Mouse (Mus musculus) liver, embryonic 11.5 days (tissue): Measurements from ENCODE around the gene Pcsk5. TPM values are rescaled to one million over a fixed set of nuclear protein-coding genes. Genes with fewer than 3 reads are reported as not detected.

Experiments
- ATAC-seq: fragments of 200-750 bp; cut with Nextera tagmentation; replicated peaks from 2 replicates; pipeline ENCODE4 v1.8.0; 2017; ENCODE audit warnings: moderate number of reproducible peaks, mild to moderate bottlenecking, moderate TSS enrichment, moderate library complexity; ENCODE audit not compliant: low FRiP score
- DNase-seq: peaks from one replicate; pipeline ENCODE4 v3.0.0-alpha.2; 2017; ENCODE audit warnings: low spot score
- H3K27ac ChIP-seq: fragments of 300-500 bp; sonication (generic); 2 replicates; pipeline ENCODE4 v1.5.1; 2014; ENCODE audit warnings: mild to moderate bottlenecking, low read depth, low read length, control low read depth
- H3K27me3 ChIP-seq: fragments of 300-500 bp; sonication (generic); replicated peaks from 2 replicates; pipeline ENCODE4 v1.6.1; 2014; ENCODE audit warnings: low read length, mixed read lengths; ENCODE audit not compliant: control insufficient read depth, insufficient read depth
- H3K36me3 ChIP-seq: fragments of 300-500 bp; sonication (generic); 2 replicates; pipeline ENCODE4 v1.6.1; 2014; ENCODE audit warnings: mild to moderate bottlenecking, low read length, moderate library complexity, mixed read lengths; ENCODE audit not compliant: control insufficient read depth, insufficient read depth
- H3K4me1 ChIP-seq: fragments of 300-500 bp; sonication (generic); replicated peaks from 2 replicates; pipeline ENCODE4 v1.6.1; 2014; ENCODE audit warnings: low read length, mixed read lengths; ENCODE audit not compliant: control insufficient read depth, insufficient read depth
- H3K4me2 ChIP-seq: fragments of 300-500 bp; sonication (generic); 2 replicates; pipeline ENCODE4 v1.6.1; 2014; ENCODE audit warnings: mild to moderate bottlenecking, control low read depth, moderate library complexity
- H3K4me3 ChIP-seq: fragments of 300-500 bp; sonication (generic); 2 replicates; pipeline ENCODE4 v1.5.1; 2014; ENCODE audit warnings: low read depth, low read length, control low read depth
- H3K9ac ChIP-seq: fragments of 300-500 bp; sonication (generic); 2 replicates; pipeline ENCODE4 v1.6.1; 2014; ENCODE audit warnings: low read depth, low read length, control low read depth
- H3K9me3 ChIP-seq: fragments of 300-500 bp; sonication (generic); 2 replicates; pipeline ENCODE4 v1.6.1; 2016; ENCODE audit warnings: low read length, inconsistent platforms, mixed read lengths; ENCODE audit not compliant: control insufficient read depth
- WGBS: fragments of 180-500 bp; shearing (Covaris S2); extraction: QIAGEN DNeasy Blood & Tissue Kit; methylation state at CpG from one replicate; pipeline ENCODE4 v1.1.7; 2014; 5-methylcytosine and 5-hydroxymethylcytosine counted together
- polyA plus RNA-seq: library from polyadenylated mRNA; unstranded; fragments of >200 nt; fragmentation: Nextera tagmentation; extraction: Ambion mirVana; gene quantifications from 2 replicates; pipeline ENCODE4 v1.2.1, GENCODE M21; 2014

Pcsk5 gene
- polyA plus RNA-seq, 1 experiment from 2014 or later = 4.8 TPM

- no peaks in the 10 kb centered on the region for H3K9me3 ChIP-seq
- no peaks in the 10 kb centered on the region for H3K4me1 ChIP-seq
- no peak overlapping the region for H3K9ac ChIP-seq
- H3K4me3 ChIP-seq = no peak overlapping the region
- H3K27me3 ChIP-seq = peaks cover 20% of the 10 kb centered on the region
- no peak overlapping the region for H3K27ac ChIP-seq
- DNase-seq = no peak
- H3K4me2 ChIP-seq = no peak overlapping the region
- 63% methylated on average over 2 of the region's 2 CpGs for WGBS
- ATAC-seq = no peak
- H3K36me3 ChIP-seq = no peaks in the 10 kb centered on the region
Observed at GRCm38 (mm10) chr19:17841586-17841985, 4.2 kb upstream of the Pcsk5 start.

GRCm38 (mm10) chr19:17839856-17840255 lies 2.4 kb upstream of the Pcsk5 start:
- no peak overlapping the region for H3K9ac ChIP-seq
- no peak overlapping the region for H3K4me3 ChIP-seq
- no peak overlapping the region for H3K27ac ChIP-seq
- H3K4me2 ChIP-seq = no peak overlapping the region
- H3K4me1 ChIP-seq = no peaks in the 10 kb centered on the region
- no peaks in the 10 kb centered on the region for H3K36me3 ChIP-seq
- no peak for ATAC-seq
- DNase-seq = no peak
- H3K27me3 ChIP-seq = peaks cover 37% of the 10 kb centered on the region
- WGBS = 10% methylated on average over 1 of the region's 1 CpGs
- no peaks in the 10 kb centered on the region for H3K9me3 ChIP-seq

GRCm38 (mm10) chr19:17836566-17837470 lies 614 bp downstream of the Pcsk5 start:
- peak overlapping the region; percentile 59 for H3K4me3 ChIP-seq
- no peaks in the 10 kb centered on the region for H3K9me3 ChIP-seq
- peak; percentile 65 for ATAC-seq
- peak; percentile 51 for DNase-seq
- 0 out of 2 replicates have a peak overlapping the region, but pooled peaks have one; percentile 26 for H3K27ac ChIP-seq
- no peaks in the 10 kb centered on the region for H3K36me3 ChIP-seq
- peak overlapping the region; percentile 80 for H3K4me2 ChIP-seq
- peaks cover 39% of the 10 kb centered on the region for H3K27me3 ChIP-seq
- under 1% methylated on average over 72 of the region's 72 CpGs for WGBS
- H3K4me1 ChIP-seq = no peaks in the 10 kb centered on the region
- H3K9ac ChIP-seq = peak overlapping the region; percentile 53

GRCm38 (mm10) chr19:17835681-17836565 lies 1.5 kb downstream of the Pcsk5 start:
- Histone ChIP-seq H3K36me3 (no peaks in the 10 kb centered on the region), H3K9me3 (no peaks in the 10 kb centered on the region), H3K27ac (no peak overlapping the region), H3K4me3 (peak overlapping the region; percentile 59), H3K9ac (0 out of 2 replicates have a peak overlapping the region, but pooled peaks have one; percentile 14), H3K4me2 (peak overlapping the region; percentile 80), H3K27me3 (peaks cover 39% of the 10 kb centered on the region), H3K4me1 (no peaks in the 10 kb centered on the region)
- ATAC-seq = no peak
- DNase-seq = peak; percentile 33
- under 1% methylated on average over 28 of the region's 28 CpGs for WGBS

- no peak overlapping the region for H3K4me3 ChIP-seq
- H3K4me1 ChIP-seq = no peaks in the 10 kb centered on the region
- no peak for DNase-seq
- no peaks in the 10 kb centered on the region for H3K9me3 ChIP-seq
- H3K4me2 ChIP-seq = peak overlapping the region; percentile 80; the same call in 1 of the 2 replicates
- no peak overlapping the region for H3K9ac ChIP-seq
- no peaks in the 10 kb centered on the region for H3K36me3 ChIP-seq
- ATAC-seq = no peak
- H3K27ac ChIP-seq = no peak overlapping the region
- peaks cover 39% of the 10 kb centered on the region for H3K27me3 ChIP-seq
Observed at GRCm38 (mm10) chr19:17834894-17835293, 2.5 kb downstream of the Pcsk5 start.

GRCm38 (mm10) chr19:17831376-17831775 lies 6.1 kb downstream of the Pcsk5 start:
- no peak overlapping the region for H3K9ac ChIP-seq
- no peaks in the 10 kb centered on the region for H3K4me1 ChIP-seq
- H3K27me3 ChIP-seq = peaks cover 17% of the 10 kb centered on the region
- H3K9me3 ChIP-seq = no peaks in the 10 kb centered on the region
- 84% methylated on average over 2 of the region's 2 CpGs for WGBS
- H3K36me3 ChIP-seq = no peaks in the 10 kb centered on the region
- H3K4me3 ChIP-seq = no peak overlapping the region
- ATAC-seq (no peak), DNase-seq (no peak)
- H3K4me2 ChIP-seq = no peak overlapping the region
- H3K27ac ChIP-seq = no peak overlapping the region

GRCm38 (mm10) chr19:17828414-17828813 lies 9.0 kb downstream of the Pcsk5 start:
- 78% methylated on average over 8 of the region's 8 CpGs for WGBS
- H3K4me1 ChIP-seq = no peaks in the 10 kb centered on the region
- no peak overlapping the region for H3K4me2 ChIP-seq
- H3K4me3 ChIP-seq = no peak overlapping the region
- H3K27ac ChIP-seq = no peak overlapping the region
- no peak overlapping the region for H3K9ac ChIP-seq
- H3K9me3 ChIP-seq = no peaks in the 10 kb centered on the region
- DNase-seq (no peak), ATAC-seq (no peak)
- H3K36me3 ChIP-seq = no peaks in the 10 kb centered on the region
- no peaks in the 10 kb centered on the region for H3K27me3 ChIP-seq

- Histone ChIP-seq H3K4me3 (no peak overlapping the region), H3K4me2 (no peak overlapping the region), H3K27me3 (no peaks in the 10 kb centered on the region), H3K9ac (no peak overlapping the region), H3K4me1 (no peaks in the 10 kb centered on the region), H3K27ac (no peak overlapping the region), H3K9me3 (no peaks in the 10 kb centered on the region), H3K36me3 (no peaks in the 10 kb centered on the region)
- no peak for ATAC-seq
- DNase-seq = no peak
- 64% methylated on average over 3 of the region's 3 CpGs for WGBS
Observed at GRCm38 (mm10) chr19:17826694-17827093, 10.7 kb downstream of the Pcsk5 start.
